In the genomic region with DNA sequence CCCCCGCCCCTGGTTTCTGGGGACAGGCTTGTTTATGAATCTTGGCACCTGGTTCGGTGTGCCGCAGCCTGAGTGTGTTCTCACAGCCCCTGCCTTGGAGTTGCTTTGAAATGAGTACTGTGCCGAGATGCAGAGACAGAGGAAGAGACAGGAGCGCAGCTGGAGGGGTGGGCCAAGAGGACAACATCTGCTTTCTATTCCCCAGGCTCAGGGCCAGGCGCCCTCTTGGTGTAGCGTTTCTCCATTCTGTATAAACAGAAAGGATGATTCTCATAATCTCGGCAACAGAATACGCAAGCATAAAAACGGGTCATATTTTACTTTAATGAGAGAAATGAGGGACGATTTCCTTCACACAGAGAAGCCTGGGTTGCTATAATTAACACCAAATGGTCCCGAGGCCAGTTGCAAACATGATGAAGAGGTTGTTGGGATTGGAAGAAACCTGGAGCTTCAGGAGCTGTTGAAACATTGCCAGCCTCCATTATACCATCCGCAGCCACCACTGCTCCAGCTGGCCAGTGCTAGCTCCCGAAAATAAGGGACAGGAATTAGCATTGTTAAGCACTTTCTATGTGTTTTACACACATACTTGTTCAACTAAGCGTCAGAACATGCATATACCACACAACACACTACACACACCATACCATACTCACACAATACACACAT, we compare ENCODE assay signal across 10 mouse cellular contexts.
DNase-seq lines count a peak whose midpoint lies in the region; ATAC-seq and TF ChIP-seq lines count a peak whose summit lies in the region.
"Had no signal": no experiment of that assay in that cellular context is flagged by ENCODE, and none has a peak within 500 bp of the region (broad histone marks: within the 10 kb centered on the region; RNA-seq: fewer than 3 reads in every experiment).

No protein-coding gene starts in this region.

- H3K4me2 ChIP-seq in midbrain, postnatal 0 days (ENCODE audit: low read depth, low read length, poor library complexity, severe bottlenecking): no peak overlapping the region
- H3K4me2 ChIP-seq in midbrain, embryonic 11.5 days: no peak overlapping the region
- H3K4me2 ChIP-seq in stomach, embryonic 14.5 days (replicated peaks; ENCODE audit: low read depth, low read length): 0 out of 2 replicates have a peak overlapping the region, but pooled peaks have one; percentile 3

- H3K4me1 ChIP-seq in midbrain, postnatal 0 days (ENCODE audit: insufficient read depth, low read length): no peaks in the 10 kb centered on the region
- H3K4me1 ChIP-seq in midbrain, embryonic 11.5 days (ENCODE audit: control insufficient read depth, insufficient read depth, low read length): no peaks in the 10 kb centered on the region
- peaks cover 6% of the 10 kb centered on the region; the same call in 1 of the 2 replicates for H3K4me1 ChIP-seq in stomach, embryonic 14.5 days (ENCODE audit: control insufficient read depth, insufficient read depth, low read length)
- H3K4me1 ChIP-seq: megakaryocyte, embryonic 14.5 days had no signal

- intact Hi-C loops in heart, postnatal 10 days (cut with DNase I): no loop called here
- intact Hi-C loops in left cerebral cortex, adult 2 months (cut with DNase I): no loop called here

- no peaks in the 10 kb centered on the region for H3K36me3 ChIP-seq in midbrain, postnatal 0 days (ENCODE audit: insufficient read depth, low read length)
- H3K36me3 ChIP-seq in midbrain, embryonic 11.5 days (ENCODE audit: control insufficient read depth, insufficient read depth, low read length): no peaks in the 10 kb centered on the region
- H3K36me3 ChIP-seq in stomach, embryonic 14.5 days (ENCODE audit: control insufficient read depth, insufficient read depth, low read length): no peaks in the 10 kb centered on the region

- no peaks in the 10 kb centered on the region for H3K27me3 ChIP-seq in midbrain, postnatal 0 days (ENCODE audit: insufficient read depth, low read length)
- no peaks in the 10 kb centered on the region for H3K27me3 ChIP-seq in midbrain, embryonic 11.5 days (ENCODE audit: control insufficient read depth, insufficient read depth, low read length)
- no peaks in the 10 kb centered on the region for H3K27me3 ChIP-seq in stomach, embryonic 14.5 days (ENCODE audit: control insufficient read depth, insufficient read depth, low read length)

- no peak overlapping the region for H3K9ac ChIP-seq in midbrain, postnatal 0 days (replicated peaks; ENCODE audit: low read length, poor library complexity, severe bottlenecking)
- H3K9ac ChIP-seq in midbrain, embryonic 11.5 days (ENCODE audit: low read length): no peak overlapping the region
- no peak overlapping the region for H3K9ac ChIP-seq in stomach, embryonic 14.5 days (replicated peaks; ENCODE audit: low read depth, low read length)

- WGBS in midbrain, postnatal 0 days: 68% methylated on average over 15 of the region's 15 CpGs
- 79% methylated on average over 15 of the region's 15 CpGs for WGBS in midbrain, embryonic 11.5 days
- WGBS in stomach, embryonic 14.5 days: 49% methylated on average over 15 of the region's 15 CpGs

- peak; percentile 81 for DNase-seq in heart, adult 11 months
- no peak for DNase-seq in heart, postnatal 10 days
- peak; percentile 23 for DNase-seq in midbrain, postnatal 0 days (ENCODE audit: low spot score)
- no peak for DNase-seq in midbrain, embryonic 11.5 days (ENCODE audit: low spot score, missing footprints)
- DNase-seq in kidney, postnatal 4 days: peak; percentile 45 to 61
- no peak for DNase-seq in adrenal gland, adult 8-10 months
- no peak for DNase-seq in left cerebral cortex, adult 2 months (ENCODE audit: extremely low spot score in 1 of 2, low spot score in 2 of 2)

- H3K27ac ChIP-seq in midbrain, postnatal 0 days (ENCODE audit: low read depth, low read length): no peak overlapping the region
- H3K27ac ChIP-seq in midbrain, embryonic 11.5 days (ENCODE audit: low read depth, low read length): no peak overlapping the region
- peak overlapping the region; percentile 6; the same call in 1 of the 2 replicates for H3K27ac ChIP-seq in stomach, embryonic 14.5 days (ENCODE audit: low read length)
- H3K27ac ChIP-seq in left cerebral cortex, adult 2 months: no peak overlapping the region

- no peak for ATAC-seq in midbrain, postnatal 0 days (ENCODE audit: low FRiP score)
- no peak for ATAC-seq in midbrain, embryonic 11.5 days (ENCODE audit: low FRiP score)
- ATAC-seq in stomach, embryonic 14.5 days (ENCODE audit: insufficient number of reproducible peaks, insufficient read depth, low FRiP score, low read depth): peak; percentile 37; the same call in 1 of the 2 replicates
- ATAC-seq: inflammation-experienced regulatory T-cells, adult 6 months had no signal

- no peak for TF ChIP-seq CTCF in midbrain, postnatal 0 days (IDR thresholded peaks at IDR 0.05)
- TF ChIP-seq CTCF in left cerebral cortex, adult 2 months (IDR thresholded peaks at IDR 0.05): no peak

- H3K9me3 ChIP-seq in midbrain, postnatal 0 days (ENCODE audit: low read length): no peaks in the 10 kb centered on the region
- H3K9me3 ChIP-seq in midbrain, embryonic 11.5 days (ENCODE audit: control insufficient read depth, low read length): no peaks in the 10 kb centered on the region
- no peaks in the 10 kb centered on the region for H3K9me3 ChIP-seq in stomach, embryonic 14.5 days (ENCODE audit: control insufficient read depth, low read depth, low read length)

- no peak overlapping the region for H3K4me3 ChIP-seq in midbrain, postnatal 0 days (ENCODE audit: low read depth, low read length)
- no peak overlapping the region for H3K4me3 ChIP-seq in midbrain, embryonic 11.5 days (ENCODE audit: low read depth, low read length)
- H3K4me3 ChIP-seq in stomach, embryonic 14.5 days (ENCODE audit: low read depth, low read length): no peak overlapping the region
- no peak overlapping the region for H3K4me3 ChIP-seq in left cerebral cortex, adult 2 months
- H3K4me3 ChIP-seq: megakaryocyte, embryonic 14.5 days had no signal

Comparison
In these comparisons a context has a peak if more than half of its experiments do, and no peak if none do; other contexts are left out.
1. DNase-seq: peak in heart, adult 11 months (single experiment), midbrain, postnatal 0 days (single experiment) and kidney, postnatal 4 days (2 of 2); none in heart, postnatal 10 days (0 of 2), midbrain, embryonic 11.5 days (single experiment), adrenal gland, adult 8-10 months (single experiment) and left cerebral cortex, adult 2 months (0 of 2).